Mouse (Mus musculus): ENCODE data around the gene Lrrc42. TPM values are rescaled to one million over a fixed set of nuclear protein-coding genes. Genes with fewer than 3 reads are reported as not detected.
A peak's percentile ranks its signal among the peaks of the same experiment; 100 is the strongest.

The Lrrc42 gene
- 10 to 100 TPM; 10.7 to 13.3 TPM for total RNA-seq (2021)

DNA sequence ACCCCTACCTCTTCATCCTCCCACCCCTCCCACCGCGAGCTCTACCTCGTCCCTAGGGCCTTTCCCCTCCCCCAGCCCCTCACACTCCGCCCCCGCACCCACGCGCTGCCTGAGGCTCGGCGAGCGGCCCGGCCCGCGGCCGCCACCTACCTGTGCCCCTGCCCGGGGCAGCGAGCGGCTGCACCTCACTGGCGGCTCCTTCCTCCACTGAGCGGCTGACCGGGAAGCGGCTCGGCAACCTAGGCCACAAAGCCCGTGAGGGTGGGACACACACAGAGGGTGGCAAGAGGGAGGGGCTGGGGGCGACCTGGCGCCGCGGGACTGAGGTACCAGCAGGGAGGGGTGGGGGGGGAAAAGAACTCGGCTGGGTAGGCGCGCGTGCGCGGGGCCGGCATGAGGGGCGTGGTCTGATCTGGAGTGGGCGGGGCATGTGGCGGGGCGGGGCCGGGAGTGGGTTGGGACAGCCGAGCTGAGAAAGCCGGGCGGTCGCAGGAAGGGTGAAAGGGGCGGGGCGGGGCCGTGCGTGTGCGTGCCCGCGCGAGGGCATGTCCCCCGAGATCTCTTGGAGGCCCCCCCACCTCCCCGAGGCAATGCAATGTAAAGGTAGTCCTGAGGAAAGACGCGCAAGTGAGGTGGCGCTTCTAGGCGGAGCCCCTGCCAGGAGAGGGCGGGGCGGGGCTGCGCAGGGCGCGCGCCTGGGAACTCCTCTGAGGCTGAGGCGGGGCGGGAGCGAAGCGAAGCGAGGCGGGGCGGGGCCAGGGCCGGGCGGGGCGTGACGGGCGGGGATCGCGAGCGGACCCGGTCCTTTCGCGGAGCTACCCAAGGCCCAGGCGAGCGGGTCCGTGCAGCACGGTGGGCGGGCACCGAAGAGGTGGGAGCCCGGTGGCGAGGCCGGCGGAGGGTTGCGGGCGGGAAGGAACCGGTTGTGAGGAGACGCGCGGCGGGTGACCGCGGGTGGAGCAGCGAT is at the start of gene Lrrc42, which contains the start of gene Hspb11:
TSS of gene Lrrc42 (minus strand) at position 408 of the 967 bp plus-strand sequence.
TSS of gene Hspb11 (plus strand) at position 469 of the 967 bp plus-strand sequence.
- peak; percentile 85 for DNase-seq (ENCODE audit: low spot score)
- intact Hi-C loops (cut with DNase I), result loop anchor here (2.0 to 5.0 kb wide), 3 partner anchors 61 to 114 kb away; partner anchors contain the start of genes Ndc1, Tceanc2, Tmem59 and Yipf1

DNA sequence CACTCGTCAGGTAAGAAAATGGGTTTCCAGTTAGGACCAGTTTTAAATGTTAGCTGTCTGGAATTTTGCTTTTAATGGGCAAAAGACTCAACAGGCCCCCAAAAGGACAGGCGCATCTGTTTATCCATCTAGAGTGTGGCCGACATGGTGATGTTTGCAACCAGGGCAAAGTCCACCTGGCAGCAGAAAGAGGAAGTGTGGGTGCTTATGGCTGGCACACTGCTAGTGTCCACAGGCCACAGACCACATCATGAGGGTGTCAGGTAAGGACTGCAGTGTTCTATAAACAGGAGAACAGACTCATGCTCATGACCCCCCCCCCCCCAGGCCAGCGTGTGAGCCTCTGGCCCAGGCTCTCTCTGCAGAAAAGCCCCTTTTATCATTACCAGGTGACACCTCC is 49.5 kb upstream of the Lrrc42 start:
- DNase-seq (ENCODE audit: low spot score), result no peak
- intact Hi-C loops (cut with DNase I), result no loop called here

DNA sequence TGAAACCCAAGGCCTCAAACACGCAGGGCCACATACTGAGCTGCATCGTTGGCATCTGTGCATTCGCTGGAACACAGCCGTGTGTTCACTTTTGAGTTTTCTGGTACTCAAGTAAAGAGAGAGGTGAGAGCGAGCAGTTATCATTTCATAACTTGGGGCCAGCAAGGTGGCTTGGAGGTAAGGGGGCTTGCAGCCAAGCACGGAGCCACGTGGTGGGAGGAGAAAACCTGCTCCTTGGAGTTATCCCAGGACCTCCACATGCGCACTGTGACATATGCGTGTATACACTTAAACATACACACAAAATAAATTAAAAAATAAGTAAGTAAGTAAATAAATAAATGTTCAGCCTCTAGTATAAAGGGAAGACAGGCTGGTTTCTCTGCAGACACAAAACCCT is 48.9 kb upstream of the Lrrc42 start:
- no peak for DNase-seq (ENCODE audit: low spot score)
- intact Hi-C loops (cut with DNase I), result no loop called here

DNA sequence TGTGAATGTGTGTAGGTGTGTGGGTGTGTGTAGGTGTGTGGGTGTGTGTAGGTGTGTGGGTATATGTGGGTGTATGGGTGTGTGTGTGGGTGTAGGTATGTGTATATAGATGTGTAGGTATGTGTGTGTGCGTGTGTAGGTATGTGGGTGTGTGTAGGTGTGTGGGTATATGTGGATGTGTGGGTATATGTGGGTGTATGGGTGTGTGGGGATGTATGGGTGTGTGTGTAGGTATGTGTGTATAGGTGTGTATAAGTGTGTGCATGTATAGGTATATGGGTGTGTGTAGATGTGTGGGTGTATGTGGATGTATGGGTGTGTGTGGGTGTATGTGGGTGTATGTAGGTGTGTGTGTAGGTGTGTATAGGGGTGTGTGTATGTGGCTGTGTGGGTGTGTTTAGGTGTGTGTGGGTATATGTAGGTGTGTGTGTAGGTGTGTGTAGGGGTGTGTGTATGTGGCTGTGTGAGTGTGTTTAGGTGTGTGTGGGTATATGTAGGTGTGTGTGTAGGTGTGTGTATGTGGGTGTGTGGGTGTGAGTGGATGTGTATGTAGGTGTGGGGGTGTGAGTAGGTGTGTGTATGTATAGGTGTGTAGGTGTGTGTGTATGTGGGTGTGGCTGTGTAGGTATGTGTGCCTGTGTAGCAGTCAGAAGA is 47.7 kb upstream of the Lrrc42 start:
- intact Hi-C loops (cut with DNase I), result no loop called here

DNA sequence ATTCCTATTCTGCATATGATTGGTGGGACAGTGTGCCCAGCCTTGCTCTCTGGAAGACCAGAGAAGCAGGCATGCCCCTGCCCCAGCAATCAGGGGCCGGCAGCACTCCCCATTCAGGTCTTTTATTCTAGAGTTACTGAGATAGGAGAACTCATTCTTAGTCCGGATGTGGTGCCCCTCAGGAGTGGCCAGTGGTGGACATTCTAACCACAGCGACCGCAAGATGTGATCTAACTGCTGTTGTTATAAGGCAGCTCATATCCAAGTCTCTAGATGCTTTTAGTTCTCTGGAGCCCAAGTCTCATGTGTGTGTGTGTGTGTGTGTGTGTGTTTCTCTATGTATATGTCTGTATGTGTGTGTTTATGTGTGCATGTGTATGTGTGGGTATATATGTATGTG is 47.0 kb upstream of the Lrrc42 start:
- intact Hi-C loops (cut with DNase I), result no loop called here
- no peak for DNase-seq (ENCODE audit: low spot score)

More for the DNA sequence above, 47.7 kb upstream of the Lrrc42 start:
- no peak for DNase-seq (ENCODE audit: low spot score)

DNA sequence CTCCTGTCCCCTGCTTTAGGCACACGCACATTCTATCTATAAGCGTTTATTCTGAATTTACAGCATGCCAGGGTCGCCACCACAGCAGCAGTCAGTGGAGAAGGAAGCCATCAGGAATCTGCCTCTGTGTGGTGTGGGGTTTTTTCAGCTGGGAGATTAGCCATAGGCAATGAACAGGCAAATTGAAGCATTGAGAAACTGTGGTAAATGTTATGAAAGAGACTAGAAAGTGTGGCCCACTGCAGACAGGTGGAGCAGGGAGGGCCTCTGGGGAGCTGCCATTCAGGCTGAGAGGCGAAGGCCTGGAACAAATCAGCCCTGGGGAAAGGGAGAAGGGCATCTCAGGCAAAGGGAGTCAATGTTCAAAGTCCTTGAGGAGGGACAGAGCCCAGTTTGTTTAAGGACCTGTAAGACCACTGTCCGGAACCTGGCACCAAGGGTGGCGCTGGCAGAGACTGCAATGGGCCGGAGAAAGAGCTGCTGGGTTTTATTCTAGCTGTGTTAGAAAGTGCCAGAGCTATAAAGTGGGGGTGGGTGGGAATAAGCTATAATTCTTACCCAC is 46.5 kb upstream of the Lrrc42 start:
- intact Hi-C loops (cut with DNase I), result no loop called here
- no peak for DNase-seq (ENCODE audit: low spot score)

DNA sequence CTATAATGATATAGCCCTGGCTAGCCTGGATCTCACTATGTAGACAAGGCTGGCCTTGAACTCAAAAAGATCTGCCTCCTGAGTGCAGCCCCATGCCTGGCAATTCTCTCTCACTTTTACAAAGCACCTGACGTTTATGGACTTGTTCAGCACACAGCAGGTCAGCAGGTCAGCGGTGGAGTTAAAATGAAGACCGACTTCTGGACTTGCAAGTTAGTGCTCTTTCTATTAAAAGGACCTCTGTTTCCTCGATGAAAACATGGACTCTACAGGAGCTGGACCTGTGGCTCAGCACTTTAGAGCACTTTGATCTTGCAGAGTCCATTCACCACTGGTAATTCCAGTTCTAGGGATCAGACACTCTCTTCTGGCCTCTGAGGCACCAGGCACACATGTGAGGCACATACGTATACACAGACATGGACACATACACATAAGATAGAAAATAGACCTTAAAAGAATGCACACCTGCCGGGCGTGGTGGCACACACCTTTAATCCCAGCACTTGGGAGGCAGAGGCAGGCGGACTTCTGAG is 44.8 kb upstream of the Lrrc42 start:
- intact Hi-C loops (cut with DNase I), result no loop called here
- no peak for DNase-seq (ENCODE audit: low spot score)

DNA sequence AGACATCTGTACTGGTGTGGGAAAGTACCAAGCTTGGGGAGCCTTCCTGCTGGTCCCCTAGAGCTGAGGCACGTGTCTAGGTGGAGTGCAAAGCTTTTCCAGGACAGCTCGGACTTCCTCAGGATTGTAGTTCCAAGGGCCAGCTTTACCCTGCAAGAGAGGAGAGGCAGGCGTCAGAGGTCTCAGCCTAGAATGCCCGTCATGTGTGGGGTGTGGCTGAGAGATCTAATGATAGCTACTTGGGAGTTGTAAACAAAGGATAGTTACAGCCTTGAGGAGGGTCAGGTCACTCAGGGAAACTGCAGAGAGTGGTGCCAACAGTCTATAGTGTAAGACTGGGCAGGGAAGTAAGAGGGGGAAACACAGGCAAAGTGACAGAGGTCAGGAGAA is 38.9 kb upstream of the Lrrc42 start:
- intact Hi-C loops (cut with DNase I), result no loop called here
- no peak for DNase-seq (ENCODE audit: low spot score)

DNA sequence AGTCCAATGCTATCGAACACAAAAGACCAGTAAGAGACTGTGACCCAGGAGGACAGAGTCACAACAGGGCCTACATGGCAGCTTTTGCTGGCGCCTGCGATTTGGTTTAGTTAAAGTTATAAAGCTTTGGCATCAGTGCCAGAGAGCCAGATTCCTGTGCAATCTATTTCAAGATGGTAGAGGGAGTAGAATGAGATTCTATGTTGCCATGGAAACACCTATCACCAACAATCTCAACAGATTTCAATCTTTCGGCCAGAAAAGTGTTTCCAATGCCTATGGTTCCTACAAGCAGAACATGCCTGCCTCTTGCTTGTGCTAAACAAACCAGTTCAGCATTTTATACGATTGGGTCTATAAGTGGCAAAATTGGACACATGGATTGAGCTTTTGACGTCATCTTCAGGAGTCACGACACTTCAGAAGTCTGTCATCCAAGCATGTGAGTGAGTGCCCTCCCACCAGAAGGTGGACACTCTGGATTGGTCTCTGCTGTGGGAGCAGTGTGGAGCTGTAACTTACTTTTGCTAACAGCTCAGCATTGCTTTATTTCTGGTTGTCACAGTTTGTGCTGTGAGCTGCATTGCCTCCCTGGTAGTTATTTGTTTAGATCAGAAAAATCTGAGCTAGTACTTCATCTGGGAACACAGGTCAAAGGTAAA is 38.4 kb upstream of the Lrrc42 start:
- intact Hi-C loops (cut with DNase I), result no loop called here
- no peak for DNase-seq (ENCODE audit: low spot score)

DNA sequence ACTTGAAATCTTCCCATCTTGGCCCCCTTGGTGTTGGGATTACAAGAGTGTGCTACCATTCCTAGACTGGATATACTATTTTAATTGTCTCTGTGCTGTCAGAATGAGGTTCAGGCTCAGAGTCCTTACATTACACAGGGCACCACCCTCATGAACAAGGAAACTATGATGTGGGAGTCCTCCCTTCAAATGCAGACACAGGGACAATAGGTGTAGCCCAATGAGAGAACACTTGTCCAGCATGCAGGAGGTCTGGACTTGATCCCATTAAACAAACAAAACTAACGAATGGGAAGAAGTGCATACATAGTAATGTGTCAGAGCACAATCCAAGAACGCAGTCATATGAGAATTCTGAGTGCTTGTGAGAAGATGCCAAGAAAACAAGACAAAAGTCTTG is 34.2 kb upstream of the Lrrc42 start:
- DNase-seq (ENCODE audit: low spot score), result no peak
- intact Hi-C loops (cut with DNase I), result no loop called here

DNA sequence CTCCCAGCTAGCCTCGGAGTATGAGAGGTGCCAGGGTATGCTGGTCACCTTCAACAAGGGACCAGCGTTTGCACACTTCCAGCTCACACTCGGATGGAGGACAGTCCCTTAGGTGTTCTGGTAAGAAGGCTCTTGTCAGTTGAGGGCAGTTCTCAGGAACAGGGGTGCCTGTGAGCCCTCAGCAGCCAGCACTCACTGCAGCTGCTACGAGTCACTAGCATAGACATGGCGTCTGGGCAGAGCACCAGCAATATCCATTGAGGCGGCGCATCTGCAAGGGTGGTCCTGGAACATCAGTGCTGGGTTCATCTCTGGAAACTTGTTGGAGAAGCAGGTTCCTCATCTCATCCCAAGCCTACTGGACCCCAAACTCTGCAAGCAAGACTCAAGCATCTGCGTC is 33.1 kb upstream of the Lrrc42 start:
- intact Hi-C loops (cut with DNase I), result no loop called here

DNA sequence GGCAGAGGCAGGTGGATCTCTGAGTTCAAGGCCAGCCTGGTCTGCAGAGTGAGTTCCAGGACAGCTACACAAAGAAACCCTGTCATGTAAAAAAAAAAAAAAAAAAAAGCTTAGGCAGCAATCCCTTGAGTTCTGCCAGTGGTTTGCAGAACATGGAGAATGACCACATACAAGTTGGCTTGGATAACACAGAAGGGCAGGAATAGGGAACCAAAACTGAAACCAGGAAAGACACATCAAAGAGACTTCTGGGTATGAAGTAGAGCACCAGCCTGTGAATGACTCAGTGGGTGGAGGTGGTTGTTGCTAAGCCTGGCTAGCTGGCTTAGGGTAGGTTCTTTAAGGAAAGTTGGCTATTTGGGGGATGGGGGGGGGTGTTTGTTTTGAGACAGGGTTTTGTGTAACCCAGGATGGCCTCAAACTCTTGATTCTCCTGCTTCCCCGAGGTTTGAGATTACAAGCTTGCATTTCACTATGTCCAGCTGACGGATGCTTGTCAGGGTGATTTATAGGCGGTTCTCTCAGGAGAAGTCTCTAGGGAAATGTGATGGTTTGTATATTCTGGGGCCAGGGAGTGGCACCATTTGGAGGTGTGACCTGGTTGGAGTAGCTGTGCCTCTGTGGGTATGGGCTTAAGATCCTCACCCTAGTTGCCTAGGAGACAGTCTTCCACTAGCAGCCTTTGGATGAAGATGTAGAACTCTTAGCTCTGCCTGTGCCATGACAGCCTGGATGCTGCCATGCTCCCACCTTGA is 32.3 kb upstream of the Lrrc42 start:
- DNase-seq (ENCODE audit: low spot score), result no peak
- intact Hi-C loops (cut with DNase I), result no loop called here

More for the DNA sequence above, 33.1 kb upstream of the Lrrc42 start:
- DNase-seq (ENCODE audit: low spot score), result no peak

DNA sequence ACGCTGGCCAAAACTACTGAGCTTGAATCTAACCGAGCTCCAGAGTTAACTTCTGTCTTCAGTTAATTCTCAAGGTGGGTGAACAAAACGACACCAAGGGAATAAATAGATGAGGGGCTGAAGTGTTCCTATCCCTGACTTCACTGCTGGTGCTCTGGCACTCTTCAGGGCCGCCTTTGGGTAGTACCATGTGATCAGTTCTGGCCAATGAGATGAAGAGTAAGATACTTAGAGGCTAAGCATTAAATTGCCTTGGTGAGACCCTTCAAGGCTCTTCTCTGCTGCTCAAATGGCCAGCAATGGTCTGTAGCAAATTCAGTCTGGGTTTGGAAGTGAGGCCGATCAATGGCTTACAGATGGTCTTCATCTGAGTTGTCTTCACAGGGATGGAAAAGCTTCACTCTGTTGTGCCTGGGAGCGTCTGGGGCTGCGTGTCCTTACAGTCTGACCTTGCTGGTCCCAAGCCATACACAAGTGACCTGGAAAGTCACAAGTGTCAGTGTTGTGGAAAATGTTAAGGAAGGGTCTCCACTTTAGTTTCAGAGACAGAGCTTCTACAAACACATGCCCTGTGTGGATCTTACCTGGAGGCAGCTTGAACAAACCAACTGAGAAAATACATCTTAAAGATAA is 27.6 kb upstream of the Lrrc42 start:
- DNase-seq (ENCODE audit: low spot score), result no peak
- intact Hi-C loops (cut with DNase I), result no loop called here

DNA sequence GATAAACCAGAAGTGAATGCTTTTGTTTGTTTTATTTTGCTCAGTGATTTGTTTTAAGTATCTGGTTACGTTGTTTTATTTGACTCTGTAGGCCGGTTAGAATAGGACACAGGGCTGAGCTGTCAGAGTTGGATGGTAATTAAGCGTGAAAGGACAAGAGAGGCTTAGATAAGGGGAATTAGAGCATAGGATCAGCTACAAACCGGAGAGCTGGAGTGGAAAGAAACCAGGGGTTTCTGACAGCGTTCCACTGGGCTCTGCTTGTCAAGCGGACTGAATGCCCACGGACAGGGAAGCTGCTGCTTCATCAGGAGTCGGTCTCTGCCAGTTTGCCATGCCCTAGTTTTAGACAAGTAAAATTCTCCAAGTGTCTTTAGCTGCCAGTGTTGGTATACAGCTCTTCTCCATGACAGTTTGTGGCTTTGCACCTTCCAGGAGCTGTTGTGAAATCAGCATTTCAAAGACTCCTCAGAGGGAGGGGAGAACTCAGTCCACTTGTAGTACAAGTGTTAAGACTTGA is 24.9 kb upstream of the Lrrc42 start:
- no peak for DNase-seq (ENCODE audit: low spot score)
- intact Hi-C loops (cut with DNase I), result no loop called here

DNA sequence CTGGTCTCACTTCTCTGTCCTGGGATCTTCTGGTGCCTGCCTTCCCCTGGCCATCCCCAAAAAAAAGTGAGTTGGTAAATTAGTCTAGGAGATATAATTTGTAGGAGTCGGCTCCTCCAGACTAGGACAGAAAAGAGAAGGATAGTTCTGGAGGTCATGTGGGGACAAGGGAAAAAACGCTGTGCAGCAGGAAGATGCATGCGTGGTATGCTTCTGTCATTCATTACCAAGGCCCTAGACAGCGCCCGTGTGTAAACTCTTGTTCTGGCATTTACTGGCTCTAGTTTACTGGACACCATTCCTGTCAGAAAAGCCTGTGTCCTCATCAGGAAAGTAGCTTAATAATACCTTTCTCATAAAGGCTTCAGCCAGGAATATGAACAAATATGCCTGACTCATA is 21.2 kb upstream of the Lrrc42 start:
- intact Hi-C loops (cut with DNase I), result no loop called here

DNA sequence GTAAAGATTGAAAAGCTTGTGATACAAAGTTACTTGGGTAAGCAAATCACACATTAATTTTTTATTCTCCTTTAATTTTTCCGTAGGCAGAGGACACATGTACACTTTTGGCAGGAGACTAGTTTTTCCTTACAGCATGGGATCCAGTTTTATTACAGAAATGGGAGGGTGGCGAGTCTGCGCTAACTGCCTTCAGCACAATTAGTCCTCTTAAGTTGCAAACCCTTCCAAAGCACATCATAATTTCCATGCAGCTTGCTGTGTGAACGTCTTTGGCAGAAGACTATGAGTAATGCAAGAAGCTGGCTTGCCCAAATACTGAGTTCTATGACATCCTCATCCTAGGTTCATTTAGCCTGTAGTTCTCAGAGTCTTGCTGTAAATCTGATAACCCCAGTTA is 20.4 kb upstream of the Lrrc42 start:
- no peak for DNase-seq (ENCODE audit: low spot score)
- intact Hi-C loops (cut with DNase I), result no loop called here

More for the DNA sequence above, 21.2 kb upstream of the Lrrc42 start:
- no peak for DNase-seq (ENCODE audit: low spot score)

DNA sequence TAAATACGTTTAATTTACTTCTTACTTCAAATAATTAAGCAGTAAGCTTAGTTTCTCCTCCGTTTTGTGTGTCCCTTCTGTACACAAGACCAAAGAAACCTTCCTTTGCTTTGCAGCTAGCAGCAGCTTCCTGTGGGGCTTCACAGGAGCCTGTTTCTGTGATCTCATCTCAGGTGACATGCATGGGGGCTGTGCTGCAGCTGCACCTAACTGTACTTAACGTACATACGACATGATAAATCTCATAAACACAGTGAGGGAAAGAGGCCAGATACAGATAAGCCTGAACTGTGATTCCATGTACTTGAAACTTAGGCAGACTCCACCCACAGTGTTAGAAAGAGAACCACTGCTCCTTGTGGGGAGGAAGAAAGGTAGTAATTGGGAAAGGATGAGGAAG is 6.7 kb upstream of the Lrrc42 start:
- DNase-seq (ENCODE audit: low spot score), result no peak
- intact Hi-C loops (cut with DNase I), result no loop called here

DNA sequence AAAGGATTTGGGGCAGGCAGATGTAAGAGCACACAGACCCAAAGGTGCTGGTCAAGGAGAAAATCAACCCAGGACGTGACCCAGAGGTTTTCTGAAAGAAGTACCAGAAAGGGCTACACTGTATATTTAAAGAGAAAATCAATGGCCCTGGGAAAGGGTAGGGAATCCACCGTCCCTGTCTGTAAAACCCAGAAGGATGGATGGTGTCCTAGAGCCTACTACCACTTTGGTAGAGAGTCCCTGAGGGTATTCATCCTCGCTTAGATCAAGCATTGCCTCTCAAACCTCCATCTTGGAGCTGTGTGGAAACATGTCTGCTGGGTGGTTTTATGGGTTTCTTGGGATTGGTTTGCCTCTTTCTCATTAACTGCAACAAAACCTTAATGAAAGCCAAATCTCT is 1.1 kb upstream of the Lrrc42 start:
- intact Hi-C loops (cut with DNase I), result loop anchor here (5.0 kb wide), 1 partner anchor 113 kb away; the partner anchor contains the start of gene Ndc1
- no peak for DNase-seq (ENCODE audit: low spot score)
